Mouse (Mus musculus) spleen, adult 2 months (tissue): Measurements from ENCODE around the gene Cdpf1. TPM values are rescaled to one million over a fixed set of nuclear protein-coding genes. Genes with fewer than 3 reads are reported as not detected.

Experiments
- DNase-seq, 2 experiments: peaks; one replicate each; pipeline versions ENCODE4 v3.0.0 to v3.0.0-alpha.2; 2012 to 2021; ENCODE audit warnings: low spot score in 2 of 2, low read depth in 1 of 2
- H3K27ac ChIP-seq: fragments of 200-500 bp; 2 replicates; pipeline ENCODE4 v1.5.1; 2012; ENCODE audit warnings: low read length, inconsistent platforms; ENCODE audit not compliant: insufficient read depth
- H3K27me3 ChIP-seq: fragments of 200-500 bp; 2 replicates; pipeline ENCODE4 v1.6.1; 2012; ENCODE audit warnings: mild to moderate bottlenecking, moderate library complexity, low read length, inconsistent platforms; ENCODE audit not compliant: control insufficient read depth, insufficient read depth
- H3K36me3 ChIP-seq: fragments of 200-500 bp; 2 replicates; pipeline ENCODE4 v1.6.1; 2012; ENCODE audit warnings: mild to moderate bottlenecking, low read length, inconsistent platforms; ENCODE audit not compliant: control insufficient read depth, insufficient read depth
- H3K4me1 ChIP-seq: fragments of 200-500 bp; 2 replicates; pipeline ENCODE4 v1.6.1; 2011; ENCODE audit warnings: inconsistent platforms; ENCODE audit not compliant: control insufficient read depth, insufficient read depth, insufficient read length
- H3K4me3 ChIP-seq: fragments of 200-500 bp; 2 replicates; pipeline ENCODE4 v1.5.1; 2011; ENCODE audit warnings: mild to moderate bottlenecking, inconsistent platforms; ENCODE audit not compliant: insufficient read depth, insufficient read length; ENCODE audit errors: extremely low read depth
- CTCF ChIP-seq: fragments of 200-500 bp; IDR thresholded peaks from 2 replicates; pipeline ENCODE4 v1.5.1; 2011; ENCODE audit warnings: mild to moderate bottlenecking, inconsistent platforms; ENCODE audit not compliant: insufficient read depth, insufficient read length, insufficient replicate concordance; ENCODE audit errors: extremely low read depth
- POLR2A ChIP-seq: fragments of 200-500 bp; IDR thresholded peaks from 2 replicates; pipeline ENCODE4 v1.6.1; 2011; ENCODE audit warnings: low read depth, low read length, inconsistent platforms
- WGBS: fragments of 180-500 bp; shearing (Covaris S2); methylation state at CpG from one replicate; pipeline ENCODE4 v1.1.7; 2018; 5-methylcytosine and 5-hydroxymethylcytosine counted together
- polyA plus RNA-seq: library from polyadenylated mRNA; depleted of rRNA; stranded (reverse); fragments of >200 nt; gene quantifications from 2 replicates; pipeline ENCODE4 v1.2.3, GENCODE M21; 2012

Cdpf1 gene
- polyA plus RNA-seq, 1 experiment = 24.3 TPM

- no peak for TF ChIP-seq POLR2A
- 0 out of 2 replicates have a peak, but pooled peaks have one; percentile 8 for TF ChIP-seq CTCF
- H3K4me1 ChIP-seq = no peaks in the 10 kb centered on the region
- 81% methylated on average over 6 of the region's 6 CpGs for WGBS
- H3K27me3 ChIP-seq = no peaks in the 10 kb centered on the region
- no peak for DNase-seq
- H3K27ac ChIP-seq = no peak overlapping the region
- no peak overlapping the region for H3K4me3 ChIP-seq
- peaks cover under 1% of the 10 kb centered on the region for H3K36me3 ChIP-seq
Observed at GRCm38 (mm10) chr15:85840983-85841382, 29.5 kb upstream of the Cdpf1 start.

DNA sequence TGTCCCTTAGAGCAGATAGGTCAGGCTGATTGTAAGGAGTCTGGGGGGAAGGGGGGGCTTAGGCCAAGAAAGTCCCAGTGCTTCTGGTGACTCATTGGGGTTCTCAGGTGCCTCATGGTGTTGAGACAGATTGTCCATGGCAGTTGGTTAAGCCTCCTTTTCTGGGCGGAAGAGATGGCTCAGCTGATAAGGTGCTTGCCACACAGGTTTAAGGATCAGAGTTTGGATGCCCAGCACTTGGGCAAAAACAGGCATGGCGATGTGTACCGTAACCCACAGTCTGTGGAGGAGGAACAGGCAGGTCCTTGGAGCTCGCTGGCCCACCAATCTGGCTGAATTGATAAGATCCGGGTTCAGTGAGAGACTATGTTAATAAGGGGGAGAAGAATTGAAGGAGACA is 25.4 kb upstream of the Cdpf1 start:
- no peak overlapping the region for H3K27ac ChIP-seq
- peaks cover 6% of the 10 kb centered on the region; the same call in 1 of the 2 replicates for H3K4me1 ChIP-seq
- no peak for DNase-seq
- 90% methylated on average over 5 of the region's 5 CpGs for WGBS
- no peaks in the 10 kb centered on the region for H3K27me3 ChIP-seq
- H3K36me3 ChIP-seq = no peaks in the 10 kb centered on the region; the same call in 1 of the 2 replicates
- TF ChIP-seq CTCF = no peak
- TF ChIP-seq POLR2A = no peak
- H3K4me3 ChIP-seq = no peak overlapping the region

GRCm38 (mm10) chr15:85835335-85835734 is 23.8 kb upstream of the Cdpf1 start:
- no peak overlapping the region for H3K27ac ChIP-seq
- no peaks in the 10 kb centered on the region; the same call in 1 of the 2 replicates for H3K36me3 ChIP-seq
- 64% methylated on average over 3 of the region's 3 CpGs for WGBS
- no peak for DNase-seq
- H3K4me1 ChIP-seq = peaks cover 10% of the 10 kb centered on the region; the same call in 1 of the 2 replicates
- H3K4me3 ChIP-seq = no peak overlapping the region
- no peaks in the 10 kb centered on the region for H3K27me3 ChIP-seq
- TF ChIP-seq CTCF (no peak), POLR2A (no peak)

DNA sequence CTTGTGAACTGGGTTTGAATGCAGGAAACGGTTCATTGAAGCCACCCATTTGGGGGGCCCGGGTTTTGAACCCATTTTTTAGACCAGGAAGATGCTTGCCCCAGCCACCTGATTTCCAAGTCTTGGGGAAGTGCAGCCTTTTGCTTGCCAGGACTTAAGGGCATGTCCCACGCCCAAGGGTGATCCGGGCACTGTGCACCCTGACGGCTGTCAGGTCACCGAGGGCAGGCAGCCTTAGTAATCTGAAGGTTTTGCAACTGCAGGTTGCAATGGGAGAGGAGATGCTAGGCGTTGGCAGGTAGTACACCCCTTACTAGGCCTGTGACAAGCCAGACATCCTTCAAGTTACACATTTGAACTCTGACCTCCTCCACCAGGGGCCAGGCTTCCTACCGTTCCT is 21.1 kb upstream of the Cdpf1 start:
- Histone ChIP-seq H3K4me1 (peaks cover 10% of the 10 kb centered on the region; the same call in 1 of the 2 replicates), H3K27ac (peak overlapping the region; percentile 71; the same call in 1 of the 2 replicates), H3K27me3 (no peaks in the 10 kb centered on the region), H3K4me3 (peak overlapping the region; percentile 84), H3K36me3 (no peaks in the 10 kb centered on the region; the same call in 1 of the 2 replicates)
- 46% methylated on average over 8 of the region's 8 CpGs for WGBS
- DNase-seq = no peak
- no peak for TF ChIP-seq CTCF
- no peak for TF ChIP-seq POLR2A

GRCm38 (mm10) chr15:85831954-85832590 is 20.6 kb upstream of the Cdpf1 start, which contains the start of gene Ttc38:
Ttc38 (plus strand) TSS chr15:85832306.
- peak within 1 kb of the TSS; percentile 71 for H3K27ac ChIP-seq
- whole genome bisulfite sequencing = under 1% methylated on average over 27 of the region's 27 CpGs

DNA sequence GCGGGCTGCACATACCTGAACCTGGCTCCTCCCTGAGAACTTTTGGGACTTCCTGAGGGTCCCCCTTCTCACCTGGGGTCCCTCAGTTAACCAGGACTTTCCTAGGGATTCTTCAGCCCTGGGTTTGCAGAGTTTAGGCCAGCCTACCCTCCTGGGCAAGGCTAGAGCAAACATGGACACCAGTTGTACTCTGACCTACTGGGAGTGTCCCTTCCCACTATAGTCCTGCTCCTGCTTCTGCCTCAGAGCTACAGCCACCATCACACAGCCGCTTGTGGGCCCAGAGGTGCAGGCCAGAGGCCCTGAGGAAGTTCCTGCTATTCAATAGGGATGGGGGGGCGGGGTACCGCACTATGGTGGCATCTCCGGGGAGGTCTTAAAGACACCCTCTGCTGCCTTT is 18.0 kb upstream of the Cdpf1 start:
- no peaks in the 10 kb centered on the region for H3K27me3 ChIP-seq
- TF ChIP-seq CTCF (no peak), POLR2A (no peak)
- 78% methylated on average over 5 of the region's 5 CpGs for WGBS
- no peak overlapping the region for H3K4me3 ChIP-seq
- H3K36me3 ChIP-seq = no peaks in the 10 kb centered on the region
- H3K4me1 ChIP-seq = peaks cover 10% of the 10 kb centered on the region; the same call in 1 of the 2 replicates
- no peak overlapping the region for H3K27ac ChIP-seq
- no peak for DNase-seq

More at GRCm38 (mm10) chr15:85831954-85832590, 20.6 kb upstream of the Cdpf1 start, which contains the start of gene Ttc38:
- H3K27me3 ChIP-seq = no peaks in the 10 kb centered on the region
- peak; percentile 84 for TF ChIP-seq POLR2A
- no peak for TF ChIP-seq CTCF
- H3K4me3 ChIP-seq = peak within 1 kb of the TSS; percentile 84
- H3K36me3 ChIP-seq = no peaks in the 10 kb centered on the region; the same call in 1 of the 2 replicates
- peaks cover 10% of the 10 kb centered on the region; the same call in 1 of the 2 replicates for H3K4me1 ChIP-seq
- DNase-seq = peak; percentile 40 to 88

DNA sequence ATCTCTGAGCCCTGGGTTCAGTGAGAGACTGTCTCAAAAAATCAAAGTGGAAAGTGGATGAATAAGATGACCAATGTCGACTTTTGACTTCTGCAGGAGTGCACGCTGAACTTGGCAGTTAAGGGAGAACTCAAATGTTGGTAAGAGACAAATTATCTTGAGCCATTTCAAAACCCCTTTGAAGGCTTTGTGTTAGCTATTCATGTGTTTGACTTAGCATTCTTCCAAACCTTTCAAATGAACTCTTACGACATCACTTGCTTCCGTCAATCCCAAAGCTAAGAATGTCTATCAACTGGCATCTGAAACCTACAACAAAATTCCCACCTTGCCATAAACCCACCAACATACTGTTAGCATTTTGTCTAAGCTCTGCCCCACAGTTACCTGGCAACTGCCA is 16.6 kb upstream of the Cdpf1 start:
- no peaks in the 10 kb centered on the region for H3K36me3 ChIP-seq
- H3K4me3 ChIP-seq = no peak overlapping the region
- 90% methylated on average over 4 of the region's 4 CpGs for WGBS
- no peak for DNase-seq
- no peaks in the 10 kb centered on the region for H3K27me3 ChIP-seq
- H3K27ac ChIP-seq = no peak overlapping the region
- peaks cover 10% of the 10 kb centered on the region; the same call in 1 of the 2 replicates for H3K4me1 ChIP-seq
- TF ChIP-seq POLR2A = no peak
- TF ChIP-seq CTCF = no peak
